Mouse (Mus musculus) kidney, adult 11 months (tissue): Measurements from ENCODE around the gene Ccnb1ip1.

Source experiments
- DNase-seq: peaks from one replicate; pipeline ENCODE4 v3.0.0; 2022

Gene Ccnb1ip1

DNA sequence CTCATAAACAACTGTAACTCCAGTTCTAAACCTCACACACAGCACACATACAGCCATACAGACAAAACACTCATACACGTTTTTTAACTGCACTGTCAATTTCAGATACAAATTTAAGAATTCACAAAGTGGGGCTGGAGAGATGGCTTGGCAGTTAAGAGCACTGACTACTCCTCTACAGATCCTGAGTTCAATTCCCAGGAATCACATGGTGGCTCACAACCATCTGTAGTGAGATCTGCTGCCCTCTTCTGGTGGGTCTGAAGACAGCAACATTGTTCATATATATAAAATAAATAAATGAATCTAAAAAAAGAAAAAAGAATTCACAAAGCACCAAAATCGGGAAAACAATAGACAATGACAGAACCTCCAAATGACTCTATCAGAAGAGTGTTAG, 36.2 kb downstream of the Ccnb1ip1 start:
- no peak for DNase-seq

DNA sequence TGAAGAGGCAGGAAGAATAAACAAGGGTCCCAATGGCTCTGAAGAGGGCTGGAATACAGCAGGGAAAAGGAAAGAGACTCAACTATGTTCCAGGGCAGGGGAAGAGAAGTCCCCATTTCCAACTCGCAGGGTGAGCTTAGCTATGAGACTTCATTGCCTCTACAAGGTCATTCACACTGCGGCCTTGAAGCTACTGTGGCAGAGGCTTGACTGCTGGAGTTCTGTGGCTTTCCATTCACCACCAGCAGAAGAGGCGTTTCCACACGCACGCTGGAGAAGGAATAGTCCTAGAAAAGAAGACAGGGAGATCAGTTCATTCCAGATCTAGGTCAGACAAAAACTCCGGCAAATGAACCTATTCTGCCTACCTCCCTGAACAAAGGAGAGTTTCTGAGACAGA, 41.8 kb downstream of the Ccnb1ip1 start:
- DNase-seq: no peak

GRCm38 (mm10) chr14:50758416-50759085, 49.0 kb downstream of the Ccnb1ip1 start:
- no peak for DNase-seq

DNA sequence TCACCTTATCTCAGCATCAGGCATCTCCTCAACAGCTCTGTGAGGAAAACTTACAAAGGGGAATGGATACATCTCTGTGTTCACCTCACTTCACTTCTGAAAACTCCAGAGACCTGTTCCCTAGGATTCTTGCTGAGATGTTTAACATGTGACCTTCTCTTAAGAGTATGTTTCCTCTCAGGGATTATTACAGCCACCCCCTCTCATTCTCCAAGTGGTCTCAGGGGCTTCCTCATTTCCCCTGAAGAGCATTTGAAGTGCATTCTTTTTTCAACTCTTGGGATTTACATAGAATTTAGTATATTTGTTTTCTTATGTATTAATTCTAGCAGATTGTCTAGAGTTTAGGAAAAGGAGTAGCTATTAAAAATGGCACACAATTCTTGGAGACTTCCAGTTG, 62.5 kb downstream of the Ccnb1ip1 start, which contains the start of gene Olfr749:
Olfr749 (minus strand) TSS at position 101 of the 400 bp plus-strand sequence.
- no peak for DNase-seq

DNA sequence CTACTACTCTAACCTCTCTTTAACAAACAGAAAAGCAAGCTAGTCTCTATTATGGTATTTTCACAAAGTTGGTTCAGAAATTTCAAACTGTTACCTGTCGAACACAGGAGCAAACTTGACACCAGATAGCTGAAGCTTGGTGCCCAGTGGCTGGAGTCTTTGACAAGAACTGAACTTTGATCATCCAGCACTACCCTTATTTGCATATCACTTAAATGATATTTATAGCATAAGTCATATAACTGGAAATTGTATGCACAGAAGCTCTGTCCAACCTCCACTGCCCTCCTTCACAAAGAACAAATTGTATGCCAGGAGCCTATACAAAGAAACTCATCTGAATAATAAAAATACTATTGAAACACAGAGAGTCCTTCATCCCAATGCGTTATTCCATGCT, 65.9 kb downstream of the Ccnb1ip1 start:
- DNase-seq: no peak

- DNase-seq: no peak
These were observed 67.2 kb downstream of the Ccnb1ip1 start for GRCm38 (mm10) chr14:50740334-50740733.
